Mouse (Mus musculus): ENCODE results near the gene Pitpnm2.

GRCm38 (mm10) chr5:124082447-124082846 lies 167.1 kb downstream of the Pitpnm2 start:
- TF ChIP-seq POLR2A (IDR thresholded peaks at IDR 0.05; ENCODE audit: extremely low read depth, insufficient read depth, low read length) (no peak), CTCF (IDR thresholded peaks at IDR 0.05; ENCODE audit: low read depth, low read length) (no peak)
